Mouse (Mus musculus): Measurements from ENCODE around the gene Yrdc. TPM values are rescaled to one million over a fixed set of nuclear protein-coding genes. Genes with fewer than 3 reads are reported as not detected.

Gene Yrdc
- total RNA-seq, 1 experiment from 2014 or later = 36.4 TPM

Other genes starting within 250 kb of the Yrdc start
- gene 3100002H09Rik, start 239.9 kb upstream of the Yrdc start, total RNA-seq (2021) = not detected in 2 replicates
- 0.11 and 0.19 TPM in 2 replicates for gene Pou3f1, start 193.9 kb upstream of the Yrdc start, total RNA-seq (2021)
- 34.1 and 37.3 TPM in 2 replicates for gene Utp11, start 157.1 kb upstream of the Yrdc start, total RNA-seq (2021)
- 7.3 and 8.5 TPM in 2 replicates for gene Fhl3, start 150.0 kb upstream of the Yrdc start, total RNA-seq (2021)
- 41.5 and 42.8 TPM in 2 replicates for gene Sf3a3, start 135.9 kb upstream of the Yrdc start, total RNA-seq (2021)
- gene Inpp5b, start 108.8 kb upstream of the Yrdc start, total RNA-seq (2021) = 23.8 and 24.6 TPM in 2 replicates
- gene Mtf1, start 48.6 kb upstream of the Yrdc start, total RNA-seq (2021) = 21.1 and 22.5 TPM in 2 replicates
- 44.6 and 50.1 TPM in 2 replicates for gene 1110065P20Rik, start 517 bp downstream of the Yrdc start, total RNA-seq (2021)
- gene Maneal, start 11.5 kb downstream of the Yrdc start, total RNA-seq (2021) = 3.6 and 4.1 TPM in 2 replicates
- 4.4 and 4.7 TPM in 2 replicates for gene Epha10, start 30.2 kb downstream of the Yrdc start, total RNA-seq (2021)
- gene 9930104L06Rik, start 86.4 kb downstream of the Yrdc start, total RNA-seq (2021) = 12.9 and 13.4 TPM in 2 replicates
- 14.9 and 15.3 TPM in 2 replicates for gene Cdca8, start 88.6 kb downstream of the Yrdc start, total RNA-seq (2021)
- 4.2 and 5.3 TPM in 2 replicates for gene Rspo1, start 135.8 kb downstream of the Yrdc start, total RNA-seq (2021)
- gene Gnl2, start 165.9 kb downstream of the Yrdc start, total RNA-seq (2021) = 53.7 and 64.9 TPM in 2 replicates
- gene Dnali1, start 215.0 kb downstream of the Yrdc start, total RNA-seq (2021) = not detected in 2 replicates
- 17.1 and 17.8 TPM in 2 replicates for gene Snip1, start 216.0 kb downstream of the Yrdc start, total RNA-seq (2021)
- 28.9 and 33.0 TPM in 2 replicates for gene Meaf6, start 234.5 kb downstream of the Yrdc start, total RNA-seq (2021)